Mouse (Mus musculus) limb, embryonic 14.5 days (tissue): ENCODE data around the gene Ubl7. TPM values are rescaled to one million over a fixed set of nuclear protein-coding genes. Genes with fewer than 3 reads are reported as not detected.

Experiments
- ATAC-seq: fragments of 200-750 bp; cut with Nextera tagmentation; 2 replicates; pipeline ENCODE4 v1.8.0; 2017; ENCODE audit warnings: low read depth, moderate number of reproducible peaks, moderate TSS enrichment; ENCODE audit not compliant: low FRiP score
- DNase-seq: peaks from one replicate; pipeline ENCODE4 v3.0.0-alpha.2; 2015; ENCODE audit warnings: low spot score
- H3K27ac ChIP-seq: fragments of 300-500 bp; sonication (generic); replicated peaks from 2 replicates; pipeline ENCODE4 v1.5.1; 2014; ENCODE audit warnings: low read depth, mild to moderate bottlenecking, low read length, moderate library complexity, mixed read lengths
- H3K27me3 ChIP-seq: fragments of 300-500 bp; sonication (generic); 2 replicates; pipeline ENCODE4 v1.6.1; 2014; ENCODE audit warnings: low read length, mixed read lengths; ENCODE audit not compliant: control insufficient read depth, insufficient read depth
- H3K36me3 ChIP-seq: fragments of 300-500 bp; sonication (generic); 2 replicates; pipeline ENCODE4 v1.6.1; 2014; ENCODE audit warnings: mild to moderate bottlenecking, low read length, moderate library complexity, mixed read lengths; ENCODE audit not compliant: control insufficient read depth, insufficient read depth
- H3K4me1 ChIP-seq: fragments of 300-500 bp; sonication (generic); 2 replicates; pipeline ENCODE4 v1.6.1; 2014; ENCODE audit warnings: antibody characterized with exemption, low read length, mixed read lengths; ENCODE audit not compliant: control insufficient read depth, insufficient read depth
- H3K4me2 ChIP-seq: fragments of 300-500 bp; sonication (generic); replicated peaks from 2 replicates; pipeline ENCODE4 v1.6.1; 2014; ENCODE audit warnings: low read depth, mild to moderate bottlenecking, low read length, moderate library complexity; ENCODE audit not compliant: severe bottlenecking
- H3K4me3 ChIP-seq: fragments of 300-500 bp; sonication (generic); replicated peaks from 2 replicates; pipeline ENCODE4 v1.5.1; 2014; ENCODE audit warnings: low read length
- H3K9ac ChIP-seq: fragments of 300-500 bp; sonication (generic); 2 replicates; pipeline ENCODE4 v1.6.1; 2014; ENCODE audit warnings: mild to moderate bottlenecking, low read depth, low read length, moderate library complexity; ENCODE audit not compliant: severe bottlenecking
- H3K9me3 ChIP-seq: fragments of 300-500 bp; sonication (generic); 2 replicates; pipeline ENCODE4 v1.6.1; 2016; ENCODE audit warnings: low read length; ENCODE audit not compliant: control insufficient read depth
- POLR2A ChIP-seq: fragments of 200-500 bp; IDR thresholded peaks from 2 replicates; pipeline ENCODE4 v1.8.0; 2012; ENCODE audit warnings: inconsistent platforms, mild to moderate bottlenecking, moderate library complexity, borderline replicate concordance; ENCODE audit not compliant: insufficient read depth, insufficient read length; ENCODE audit errors: extremely low read depth
- WGBS: fragments of 180-500 bp; shearing (Covaris S2); extraction: QIAGEN DNeasy Blood & Tissue Kit; methylation state at CpG from one replicate; pipeline ENCODE4 v1.1.7; 2014; 5-methylcytosine and 5-hydroxymethylcytosine counted together
- polyA plus RNA-seq, 2 experiments: library from polyadenylated mRNA; depleted of rRNA in 1 of 2; stranded (reverse) in 1 of 2; unstranded in 1 of 2; fragments of >200 nt; fragmentation: Nextera tagmentation in 1 of 2; extraction: Ambion mirVana in 1 of 2; gene quantifications; 2 replicates each; pipeline versions ENCODE4 v1.2.1 to v1.2.3; 2012 to 2014

Ubl7 gene
- polyA plus RNA-seq, 2 experiments: 76.7 to 99.0 TPM

DNA sequence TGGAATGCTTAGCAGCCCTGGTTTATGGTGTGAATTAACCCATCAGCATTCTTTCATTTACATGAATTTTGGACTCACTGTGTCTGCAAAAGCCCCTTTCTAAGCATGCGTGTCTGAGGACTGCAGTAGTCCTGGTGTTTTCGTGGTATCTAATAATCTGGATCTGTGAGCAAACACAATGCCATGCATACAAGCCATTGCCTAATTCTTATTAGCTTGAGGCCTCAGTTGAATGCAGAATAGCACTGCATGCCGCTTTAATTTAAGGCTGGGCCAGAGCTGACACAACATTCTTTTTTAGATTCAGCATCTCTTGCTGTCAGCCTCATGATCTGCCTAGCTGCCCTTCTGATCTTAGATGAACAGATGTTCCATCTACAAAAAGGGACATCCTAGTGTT, 9.2 kb upstream of the Ubl7 start:
- no peak for TF ChIP-seq POLR2A
- no peaks in the 10 kb centered on the region for H3K27me3 ChIP-seq
- no peaks in the 10 kb centered on the region for H3K4me1 ChIP-seq
- no peak overlapping the region for H3K4me2 ChIP-seq
- no peak for ATAC-seq
- H3K4me3 ChIP-seq: no peak overlapping the region
- no peaks in the 10 kb centered on the region for H3K9me3 ChIP-seq
- 85% methylated on average over 3 of the region's 3 CpGs for WGBS
- no peaks in the 10 kb centered on the region for H3K36me3 ChIP-seq
- H3K9ac ChIP-seq: no peak overlapping the region
- DNase-seq: no peak
- H3K27ac ChIP-seq: no peak overlapping the region

- no peaks in the 10 kb centered on the region for H3K36me3 ChIP-seq
- H3K4me1 ChIP-seq: no peaks in the 10 kb centered on the region
- no peak overlapping the region for H3K4me2 ChIP-seq
- no peak overlapping the region for H3K9ac ChIP-seq
- no peak for TF ChIP-seq POLR2A
- H3K4me3 ChIP-seq: no peak overlapping the region
- no peaks in the 10 kb centered on the region for H3K27me3 ChIP-seq
- no peak overlapping the region for H3K27ac ChIP-seq
- 67% methylated on average over 4 of the region's 4 CpGs for WGBS
- no peak for ATAC-seq
- no peak for DNase-seq
- no peaks in the 10 kb centered on the region for H3K9me3 ChIP-seq
Observed at GRCm38 (mm10) chr9:57902132-57902531, 8.6 kb upstream of the Ubl7 start.

- WGBS: 66% methylated on average over 8 of the region's 8 CpGs
- ATAC-seq (no peak), DNase-seq (no peak)
- no peaks in the 10 kb centered on the region for H3K9me3 ChIP-seq
- H3K36me3 ChIP-seq: no peaks in the 10 kb centered on the region
- no peak overlapping the region for H3K4me3 ChIP-seq
- no peak overlapping the region for H3K4me2 ChIP-seq
- H3K4me1 ChIP-seq: no peaks in the 10 kb centered on the region
- no peak overlapping the region for H3K9ac ChIP-seq
- H3K27me3 ChIP-seq: no peaks in the 10 kb centered on the region
- TF ChIP-seq POLR2A: no peak
- H3K27ac ChIP-seq: no peak overlapping the region
Observed at GRCm38 (mm10) chr9:57903589-57904249, 7.1 kb upstream of the Ubl7 start.

- H3K9ac ChIP-seq: no peak overlapping the region
- H3K9me3 ChIP-seq: no peaks in the 10 kb centered on the region
- no peak overlapping the region for H3K4me2 ChIP-seq
- no peak for DNase-seq
- H3K4me1 ChIP-seq: no peaks in the 10 kb centered on the region
- H3K36me3 ChIP-seq: no peaks in the 10 kb centered on the region
- WGBS: 80% methylated on average over 5 of the region's 5 CpGs
- H3K27ac ChIP-seq: no peak overlapping the region
- H3K27me3 ChIP-seq: no peaks in the 10 kb centered on the region
- no peak for TF ChIP-seq POLR2A
- no peak overlapping the region for H3K4me3 ChIP-seq
- no peak for ATAC-seq
Observed at GRCm38 (mm10) chr9:57904250-57904644, 6.5 kb upstream of the Ubl7 start.

DNA sequence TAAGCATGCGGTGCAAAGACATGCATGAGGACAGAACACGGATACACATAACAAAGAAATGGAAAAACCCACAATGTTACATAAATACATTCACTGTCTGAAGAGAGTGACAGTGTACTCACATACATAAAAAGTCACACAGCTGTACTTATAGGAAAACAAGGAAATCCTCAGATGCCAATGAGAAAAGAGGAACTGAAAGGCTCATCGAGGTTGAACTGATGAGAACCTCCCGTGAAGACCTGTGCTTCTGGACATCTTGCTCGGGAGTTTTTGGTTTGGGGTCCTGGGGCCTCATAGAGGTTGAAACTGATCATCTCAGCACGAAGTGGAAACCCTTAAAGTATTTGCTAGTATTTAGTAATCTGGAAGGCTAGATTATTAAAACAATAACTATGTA, 3.6 kb upstream of the Ubl7 start:
- Histone ChIP-seq H3K4me3 (no peak overlapping the region), H3K27ac (no peak overlapping the region), H3K9me3 (no peaks in the 10 kb centered on the region), H3K9ac (no peak overlapping the region), H3K27me3 (no peaks in the 10 kb centered on the region), H3K4me1 (0 out of 2 replicates have a peak, but pooled peaks cover 7% of the 10 kb centered on the region), H3K4me2 (no peak overlapping the region), H3K36me3 (no peaks in the 10 kb centered on the region)
- WGBS: 81% methylated on average over 6 of the region's 6 CpGs
- ATAC-seq (no peak), DNase-seq (no peak)
- no peak for TF ChIP-seq POLR2A
